Mouse (Mus musculus) hindbrain, embryonic 12.5 days (tissue): ENCODE measurements around the gene Abce1. TPM values are rescaled to one million over a fixed set of nuclear protein-coding genes. Genes with fewer than 3 reads are reported as not detected.
"Not testable (repeated sequence)": the region's sequence is repeated elsewhere in the genome, so short reads cannot be mapped to it uniquely, and the experiment has no call there.

Experiments used
- ATAC-seq: fragments of 200-750 bp; cut with Nextera tagmentation; 2 replicates; pipeline ENCODE4 v1.8.0; 2017; ENCODE audit warnings: moderate TSS enrichment; ENCODE audit not compliant: low FRiP score
- H3K27ac ChIP-seq: fragments of 300-500 bp; sonication (generic); 2 replicates; pipeline ENCODE4 v1.5.1; 2016; ENCODE audit warnings: mild to moderate bottlenecking
- H3K27me3 ChIP-seq: fragments of 300-500 bp; sonication (generic); 2 replicates; pipeline ENCODE4 v1.6.1; 2016; ENCODE audit warnings: mild to moderate bottlenecking
- H3K36me3 ChIP-seq: fragments of 300-500 bp; sonication (generic); 2 replicates; pipeline ENCODE4 v1.6.1; 2016; ENCODE audit warnings: mild to moderate bottlenecking
- H3K4me1 ChIP-seq: fragments of 300-500 bp; sonication (generic); 2 replicates; pipeline ENCODE4 v1.6.1; 2016
- H3K4me2 ChIP-seq: fragments of 300-500 bp; sonication (generic); replicated peaks from 2 replicates; pipeline ENCODE4 v1.6.1; 2016; ENCODE audit warnings: mild to moderate bottlenecking
- H3K4me3 ChIP-seq: fragments of 300-500 bp; sonication (generic); 2 replicates; pipeline ENCODE4 v1.5.1; 2016; ENCODE audit warnings: mild to moderate bottlenecking
- H3K9ac ChIP-seq: fragments of 300-500 bp; sonication (generic); 2 replicates; pipeline ENCODE4 v1.6.1; 2016; ENCODE audit warnings: mild to moderate bottlenecking, moderate library complexity
- H3K9me3 ChIP-seq: fragments of 300-500 bp; sonication (generic); replicated peaks from 2 replicates; pipeline ENCODE4 v1.6.1; 2016; ENCODE audit warnings: mild to moderate bottlenecking
- WGBS: fragments of 180-500 bp; shearing (Covaris S2); methylation state at CpG from one replicate; pipeline ENCODE4 v1.1.7; 2016; 5-methylcytosine and 5-hydroxymethylcytosine counted together
- polyA plus RNA-seq: library from polyadenylated mRNA; unstranded; fragments of >200 nt; fragmentation: Nextera tagmentation; extraction: Ambion mirVana; gene quantifications from 2 replicates; pipeline ENCODE4 v1.2.1, GENCODE M21; 2016

Abce1 gene
- 102 and 116 TPM in 2 replicates for polyA plus RNA-seq

DNA sequence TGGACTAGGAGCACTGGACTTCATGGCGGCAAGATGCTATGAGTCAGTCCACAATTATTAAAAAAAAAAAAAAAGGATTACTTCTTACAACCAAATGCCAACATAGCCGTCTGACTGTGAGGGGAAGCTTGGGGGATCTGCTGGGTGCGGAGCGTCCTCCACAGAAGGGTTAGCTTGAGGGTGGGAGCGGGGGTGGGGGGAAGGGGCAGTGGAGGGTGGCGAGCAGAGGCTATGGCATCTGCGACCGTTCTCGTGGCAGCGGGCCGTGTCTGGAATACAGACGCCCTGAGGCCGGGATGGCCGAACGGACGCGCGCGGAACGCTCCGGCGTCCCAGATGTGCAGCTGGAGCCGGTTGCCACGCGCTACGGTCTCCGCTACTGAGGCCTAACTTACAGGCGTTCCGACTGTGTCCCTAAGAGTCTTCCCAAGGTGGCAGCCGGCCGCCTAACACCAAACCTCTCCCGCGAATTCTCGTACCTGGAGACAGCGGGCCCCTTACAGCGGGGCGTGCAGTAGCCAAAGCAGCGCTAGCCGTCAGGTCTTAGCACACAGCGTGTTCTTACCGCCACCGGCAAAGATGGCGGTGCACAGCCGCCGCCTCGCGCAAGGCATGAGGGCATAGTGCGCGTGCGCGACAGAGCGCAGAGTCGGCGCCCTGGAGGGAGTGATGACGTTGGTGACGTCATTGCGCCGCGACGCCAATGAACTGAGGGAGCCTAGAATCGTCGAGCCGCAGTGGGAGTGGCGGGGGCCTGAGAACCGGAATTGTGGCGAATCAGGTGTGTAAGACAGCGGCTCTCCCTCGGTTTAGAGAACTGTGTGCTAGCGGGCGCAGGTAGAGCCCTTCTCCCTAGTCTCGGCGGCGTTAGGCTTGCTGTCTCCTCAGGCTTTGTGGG is at the start of gene Abce1, which contains the start of gene Anapc10:
Abce1 (minus strand) TSS at position 677 of the 898 bp plus-strand sequence.
Anapc10 (plus strand) TSS at position 757 of the 898 bp plus-strand sequence.
- peak within 1 kb of the TSS; percentile 86 for H3K9ac ChIP-seq
- peak; percentile 97 for ATAC-seq
- H3K4me1 ChIP-seq: peaks cover 11% of the 10 kb centered on the region
- WGBS: under 1% methylated on average over 73 of the region's 73 CpGs
- no peaks in the 10 kb centered on the region for H3K9me3 ChIP-seq
- H3K27ac ChIP-seq: peak within 1 kb of the TSS; percentile 85
- peak within 1 kb of the TSS; percentile 78 for H3K4me2 ChIP-seq
- peaks cover 5% of the 10 kb centered on the region for H3K36me3 ChIP-seq
- no peaks in the 10 kb centered on the region for H3K27me3 ChIP-seq
- H3K4me3 ChIP-seq: peak within 1 kb of the TSS; percentile 85

DNA sequence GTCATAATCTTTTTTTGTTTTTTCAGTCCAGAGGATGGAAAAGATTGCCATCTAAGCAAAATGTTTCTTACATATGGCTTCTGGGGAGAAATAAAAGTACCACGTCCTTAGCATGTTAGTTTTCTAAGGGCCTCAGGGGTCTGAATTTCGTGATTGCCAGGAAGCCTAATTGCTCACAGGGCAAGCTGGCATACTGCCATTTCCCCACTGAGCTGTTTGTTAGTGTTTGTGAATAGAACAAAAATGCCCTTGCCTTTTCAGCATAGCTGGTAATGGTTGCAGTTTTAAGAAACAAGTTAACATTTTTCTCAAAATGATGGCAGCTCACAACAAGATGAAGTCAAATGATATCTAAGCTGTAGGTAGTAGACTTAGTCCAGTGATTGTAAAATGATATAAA is 38.8 kb upstream of the Abce1 start:
- no peak for ATAC-seq
- no peaks in the 10 kb centered on the region for H3K4me1 ChIP-seq
- no peak overlapping the region for H3K4me3 ChIP-seq
- no peaks in the 10 kb centered on the region for H3K9me3 ChIP-seq
- 52% methylated on average over 2 of the region's 2 CpGs for WGBS
- no peak overlapping the region for H3K4me2 ChIP-seq
- no peaks in the 10 kb centered on the region for H3K27me3 ChIP-seq
- H3K9ac ChIP-seq: no peak overlapping the region
- H3K36me3 ChIP-seq: 0 out of 2 replicates have a peak, but pooled peaks cover 11% of the 10 kb centered on the region
- no peak overlapping the region for H3K27ac ChIP-seq

DNA sequence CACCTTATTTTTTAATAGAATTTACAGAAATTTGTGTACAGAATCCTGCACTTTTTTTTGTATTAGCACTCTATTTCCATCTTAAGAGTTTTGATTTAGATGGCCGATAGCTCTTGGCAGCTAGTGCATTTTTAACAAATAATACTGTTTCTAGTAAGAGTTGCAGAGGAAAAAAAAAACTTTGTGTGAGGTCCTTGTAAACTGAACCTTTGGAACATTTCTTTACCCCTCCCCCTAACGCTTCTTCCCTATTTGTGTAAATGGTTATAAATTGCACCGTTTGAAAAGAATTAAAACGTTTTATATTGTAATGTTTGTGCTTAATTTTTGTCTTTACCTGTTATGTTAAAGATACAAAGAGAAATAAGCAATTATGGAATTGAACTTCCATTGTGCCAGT is 37.1 kb upstream of the Abce1 start:
- Histone ChIP-seq H3K36me3 (0 out of 2 replicates have a peak, but pooled peaks cover 11% of the 10 kb centered on the region), H3K4me1 (no peaks in the 10 kb centered on the region), H3K4me3 (no peak overlapping the region), H3K9ac (no peak overlapping the region), H3K27me3 (no peaks in the 10 kb centered on the region), H3K27ac (no peak overlapping the region), H3K9me3 (no peaks in the 10 kb centered on the region), H3K4me2 (no peak overlapping the region)
- 71% methylated on average over 4 of the region's 4 CpGs for WGBS
- ATAC-seq: no peak

DNA sequence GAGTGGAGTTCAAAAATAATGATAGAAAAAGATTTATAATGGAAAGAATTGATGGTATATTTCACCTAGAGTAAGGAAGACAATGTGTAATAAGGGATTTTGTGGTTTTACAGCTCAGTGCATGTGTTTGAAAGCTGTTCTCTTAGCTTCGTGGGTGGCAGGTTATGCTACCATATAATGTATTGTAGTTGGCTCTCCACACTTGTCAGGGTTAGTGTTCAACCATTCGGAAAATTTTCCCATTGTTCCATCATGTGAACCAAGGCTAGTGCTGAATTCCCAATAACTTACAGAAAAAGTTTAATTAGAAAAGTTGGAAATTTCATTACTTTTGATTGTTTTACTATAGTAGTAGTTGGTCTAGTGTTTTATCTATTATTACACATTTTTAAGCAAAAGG is 36.6 kb upstream of the Abce1 start:
- Histone ChIP-seq H3K9ac (no peak overlapping the region), H3K9me3 (no peaks in the 10 kb centered on the region), H3K27ac (no peak overlapping the region), H3K4me3 (no peak overlapping the region), H3K4me1 (no peaks in the 10 kb centered on the region), H3K36me3 (0 out of 2 replicates have a peak, but pooled peaks cover 11% of the 10 kb centered on the region), H3K27me3 (no peaks in the 10 kb centered on the region), H3K4me2 (no peak overlapping the region)
- WGBS: 39% methylated on average over 2 of the region's 2 CpGs
- no peak for ATAC-seq

DNA sequence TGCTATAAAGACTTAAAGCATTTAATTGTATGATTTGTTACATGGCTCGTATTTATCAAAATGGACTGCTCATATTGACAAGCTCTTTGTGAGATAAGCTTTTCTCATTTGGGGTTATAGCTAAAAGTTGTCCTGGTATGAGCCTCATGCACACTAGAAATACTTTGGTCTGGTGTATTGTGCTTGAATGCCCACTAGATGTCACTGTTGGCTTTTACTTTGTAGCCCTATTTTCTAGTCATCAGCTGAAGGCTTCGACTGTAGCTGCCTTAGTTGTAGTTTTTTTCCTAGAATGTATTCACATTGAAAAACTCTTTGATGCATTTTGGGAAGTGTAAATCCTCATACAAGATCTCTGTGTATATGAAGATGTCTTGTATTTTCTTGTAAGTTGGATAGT is 22.8 kb upstream of the Abce1 start:
- H3K4me1 ChIP-seq: no peaks in the 10 kb centered on the region
- H3K4me2 ChIP-seq: no peak overlapping the region
- no peak overlapping the region for H3K4me3 ChIP-seq
- no peak overlapping the region for H3K9ac ChIP-seq
- no peaks in the 10 kb centered on the region for H3K27me3 ChIP-seq
- H3K36me3 ChIP-seq: peaks cover 9% of the 10 kb centered on the region; the same call in 1 of the 2 replicates
- no peak overlapping the region for H3K27ac ChIP-seq
- WGBS: 23% methylated on average over 2 of the region's 2 CpGs
- ATAC-seq: no peak
- H3K9me3 ChIP-seq: no peaks in the 10 kb centered on the region

DNA sequence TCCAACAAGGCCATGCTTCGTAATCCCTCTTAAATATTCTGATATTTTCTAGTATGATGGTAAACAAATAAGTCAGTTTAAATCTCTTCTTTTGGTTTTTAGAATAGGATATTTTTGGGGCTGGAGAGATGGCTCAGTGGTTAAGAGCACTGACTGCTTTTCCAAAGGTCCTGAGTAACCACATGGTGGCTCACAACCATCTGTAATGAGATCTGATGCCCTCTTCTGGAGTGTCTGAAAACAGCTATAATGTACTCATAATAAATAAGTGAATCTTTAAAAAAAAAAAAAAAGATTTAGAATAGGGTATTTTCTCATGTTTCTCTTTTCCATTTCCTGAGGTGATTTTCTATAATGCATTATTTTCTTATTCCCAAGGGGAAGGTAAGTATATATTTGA is 16.4 kb upstream of the Abce1 start:
- peaks cover 8% of the 10 kb centered on the region; the same call in 1 of the 2 replicates for H3K36me3 ChIP-seq
- no peak overlapping the region for H3K4me2 ChIP-seq
- no peak overlapping the region for H3K27ac ChIP-seq
- no peak overlapping the region for H3K9ac ChIP-seq
- H3K27me3 ChIP-seq: no peaks in the 10 kb centered on the region
- 97% methylated on average over 1 of the region's 1 CpGs for WGBS
- no peak overlapping the region for H3K4me3 ChIP-seq
- H3K4me1 ChIP-seq: no peaks in the 10 kb centered on the region
- H3K9me3 ChIP-seq: no peaks in the 10 kb centered on the region
- ATAC-seq: no peak

DNA sequence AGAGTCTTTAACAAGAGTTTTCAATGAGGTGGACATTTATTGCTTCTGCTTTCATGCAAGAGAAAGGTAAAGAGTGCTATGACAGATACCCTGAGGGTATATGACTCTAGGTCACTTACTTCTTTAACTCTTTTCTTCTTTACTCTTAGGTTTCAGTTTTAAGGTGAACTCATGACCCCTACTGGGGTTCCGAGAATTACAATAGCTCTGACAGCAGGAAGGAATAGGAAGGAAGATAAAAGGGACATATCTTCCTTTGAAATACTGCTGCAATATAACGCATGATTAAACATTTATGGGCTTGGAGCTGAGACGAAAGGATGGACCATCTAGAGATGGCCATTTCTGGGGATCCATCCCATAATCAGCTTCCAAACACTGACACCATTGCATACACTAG is 13.0 kb upstream of the Abce1 start:
- H3K27ac ChIP-seq: no peak overlapping the region
- no peak overlapping the region for H3K4me3 ChIP-seq
- no peaks in the 10 kb centered on the region for H3K9me3 ChIP-seq
- peaks cover 18% of the 10 kb centered on the region for H3K36me3 ChIP-seq
- no peaks in the 10 kb centered on the region for H3K4me1 ChIP-seq
- no peak overlapping the region for H3K9ac ChIP-seq
- no peak overlapping the region for H3K4me2 ChIP-seq
- WGBS: 48% methylated on average over 3 of the region's 3 CpGs
- ATAC-seq: no peak
- H3K27me3 ChIP-seq: no peaks in the 10 kb centered on the region

DNA sequence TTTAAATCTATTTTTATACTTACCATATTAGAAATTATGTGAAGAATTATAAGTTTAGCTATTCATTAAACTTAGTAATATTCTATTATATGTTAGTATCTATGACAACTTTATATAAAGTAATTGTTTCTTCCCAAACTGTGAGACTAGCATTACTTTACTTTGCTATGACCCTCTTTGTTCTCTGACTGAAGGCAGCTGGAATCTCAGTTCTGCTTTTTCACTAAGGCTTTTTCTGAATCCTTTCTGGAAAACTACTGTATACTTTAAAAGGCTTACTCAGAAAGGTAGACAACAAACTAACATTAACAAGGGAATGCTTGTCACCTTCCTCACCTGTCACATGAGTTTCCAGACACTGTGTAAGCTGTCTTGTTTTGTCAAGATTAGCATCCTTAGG is 11.8 kb upstream of the Abce1 start:
- no peak for ATAC-seq
- H3K9me3 ChIP-seq: no peaks in the 10 kb centered on the region

DNA sequence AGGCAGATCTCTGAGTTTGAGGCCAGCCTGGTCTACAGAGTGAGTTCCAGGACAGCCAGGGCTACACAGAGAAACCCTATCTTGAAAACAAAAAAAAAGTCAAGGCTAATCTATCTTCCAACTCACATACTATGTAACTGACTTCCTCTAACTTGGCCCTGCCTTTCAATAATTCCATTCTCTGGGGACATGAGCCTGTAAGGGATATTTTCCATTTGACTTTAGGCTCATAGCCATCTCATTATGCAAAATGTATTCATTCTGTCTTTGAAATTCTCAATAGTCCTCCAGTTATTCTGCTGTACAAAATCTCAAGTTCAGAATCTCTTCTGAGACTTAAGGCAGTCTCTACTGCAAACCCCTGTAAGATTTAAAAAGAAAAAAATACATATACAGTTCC is 10.0 kb upstream of the Abce1 start:
- Histone ChIP-seq H3K4me1 (no peaks in the 10 kb centered on the region), H3K4me3 (no peak overlapping the region), H3K27ac (no peak overlapping the region), H3K4me2 (no peak overlapping the region), H3K27me3 (no peaks in the 10 kb centered on the region), H3K9me3 (no peaks in the 10 kb centered on the region), H3K9ac (no peak overlapping the region), H3K36me3 (peaks cover 18% of the 10 kb centered on the region)
- ATAC-seq: no peak

More for the DNA sequence above, 11.8 kb upstream of the Abce1 start:
- Histone ChIP-seq H3K27ac (no peak overlapping the region), H3K4me1 (no peaks in the 10 kb centered on the region), H3K9ac (no peak overlapping the region), H3K36me3 (peaks cover 18% of the 10 kb centered on the region), H3K27me3 (no peaks in the 10 kb centered on the region), H3K4me2 (no peak overlapping the region), H3K4me3 (no peak overlapping the region)

DNA sequence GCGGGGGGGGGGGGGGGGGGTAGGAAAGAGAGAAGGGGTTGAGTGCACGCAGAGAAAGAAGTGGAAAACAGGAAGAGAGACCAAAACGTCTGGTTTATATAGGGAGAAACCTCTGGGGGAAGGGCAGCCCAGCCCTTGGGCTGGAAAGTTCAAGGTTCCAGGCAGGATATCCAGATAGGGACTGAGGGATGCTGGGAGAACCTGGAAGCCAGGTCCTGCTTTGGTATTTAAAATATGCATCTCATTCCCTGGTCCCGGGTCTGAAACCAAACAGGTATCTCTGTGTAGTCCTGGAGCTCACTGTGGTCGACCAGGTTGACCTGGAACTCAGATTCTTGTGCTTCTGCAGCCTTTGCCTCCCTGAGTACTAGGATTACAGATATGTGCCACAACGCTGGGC is 1.1 kb upstream of the Abce1 start:
- Histone ChIP-seq H3K4me1 (peaks cover 11% of the 10 kb centered on the region), H3K4me3 (no peak overlapping the region), H3K36me3 (no peaks in the 10 kb centered on the region; the same call in 1 of the 2 replicates), H3K9ac (no peak overlapping the region), H3K4me2 (peak overlapping the region; percentile 78), H3K27ac (no peak overlapping the region), H3K27me3 (no peaks in the 10 kb centered on the region), H3K9me3 (no peaks in the 10 kb centered on the region)
- no peak for ATAC-seq
- 46% methylated on average over 6 of the region's 6 CpGs for WGBS

DNA sequence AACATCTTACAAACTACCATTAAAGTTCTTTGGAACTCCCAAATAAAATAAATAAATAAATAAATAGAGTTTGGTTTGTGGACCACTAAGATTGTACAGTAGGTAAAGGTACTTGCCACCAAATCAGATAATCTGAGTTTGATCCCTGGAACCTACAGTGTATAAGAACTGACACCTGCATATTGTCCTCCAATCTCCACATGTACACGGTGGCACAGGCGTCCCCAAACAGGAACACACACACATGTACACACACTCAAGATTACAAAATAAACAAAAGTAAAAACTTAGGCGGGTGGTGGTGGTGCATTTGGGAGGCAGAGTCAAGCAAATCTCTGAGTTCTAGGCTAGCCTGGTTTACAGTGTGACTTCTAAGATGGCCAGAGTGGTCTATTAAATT is 4.9 kb downstream of the Abce1 start:
- Histone ChIP-seq H3K9me3 (no peaks in the 10 kb centered on the region), H3K4me3 (no peak overlapping the region), H3K9ac (no peak overlapping the region), H3K27me3 (no peaks in the 10 kb centered on the region), H3K4me2 (no peak overlapping the region), H3K36me3 (peaks cover 38% of the 10 kb centered on the region), H3K4me1 (0 out of 2 replicates have a peak, but pooled peaks cover 4% of the 10 kb centered on the region), H3K27ac (no peak overlapping the region)
- 98% methylated on average over 3 of the region's 3 CpGs for WGBS
- ATAC-seq: no peak

DNA sequence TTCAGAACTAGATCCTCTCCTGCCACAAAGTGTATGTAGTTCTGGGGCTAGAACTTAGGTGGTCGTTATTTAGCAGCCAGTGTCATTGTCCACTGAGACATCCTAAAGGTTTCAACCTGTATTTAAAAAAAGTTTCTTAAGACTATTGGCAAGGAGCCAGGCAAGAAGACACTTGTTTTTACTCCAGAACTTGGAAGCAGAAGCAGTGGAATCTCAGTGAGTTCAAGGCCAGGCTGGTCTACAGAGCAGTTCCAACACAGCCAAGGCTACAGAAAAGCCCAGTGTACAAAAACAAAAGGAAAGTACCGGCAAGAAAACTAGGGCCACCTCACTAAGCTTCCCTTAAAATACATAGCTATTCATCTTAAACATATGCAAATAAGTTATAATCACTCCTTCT is 19.0 kb downstream of the Abce1 start:
- Histone ChIP-seq H3K27me3 (no peaks in the 10 kb centered on the region), H3K4me1 (no peaks in the 10 kb centered on the region), H3K27ac (no peak overlapping the region), H3K9ac (no peak overlapping the region), H3K4me3 (no peak overlapping the region), H3K36me3 (peaks cover 64% of the 10 kb centered on the region), H3K9me3 (no peaks in the 10 kb centered on the region), H3K4me2 (no peak overlapping the region)
- WGBS: 91% methylated on average over 2 of the region's 2 CpGs
- ATAC-seq: no peak

DNA sequence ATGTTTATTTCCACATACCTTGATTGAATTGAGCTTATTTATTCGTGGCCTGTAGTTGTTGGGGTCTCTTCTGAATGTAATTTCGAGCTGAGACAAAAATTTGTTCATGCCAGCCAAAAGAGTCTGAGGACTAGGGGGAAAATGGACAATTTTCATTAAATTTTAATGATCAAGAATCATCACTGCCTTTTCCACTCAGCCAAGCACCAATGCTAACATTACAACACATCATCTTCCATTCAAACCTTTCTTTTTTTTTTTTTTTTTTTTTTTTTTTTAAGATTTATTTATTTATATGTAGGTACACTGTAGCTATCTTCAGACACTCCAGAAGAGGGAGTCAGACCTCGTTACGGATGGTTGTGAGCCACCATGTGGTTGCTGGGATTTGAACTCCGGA is 25.6 kb downstream of the Abce1 start:
- not testable (repeated sequence) for H3K9ac ChIP-seq, H3K9me3 ChIP-seq, H3K27ac ChIP-seq, H3K27me3 ChIP-seq, H3K4me1 ChIP-seq, ATAC-seq, H3K4me3 ChIP-seq, H3K4me2 ChIP-seq
- 93% methylated on average over 5 of the region's 5 CpGs for WGBS
- peaks cover 69% of the 10 kb centered on the region for H3K36me3 ChIP-seq
